Mouse (Mus musculus): ENCODE measurements around the gene Gnaq. TPM values are rescaled to one million over a fixed set of nuclear protein-coding genes. Genes with fewer than 3 reads are reported as not detected.

Gene Gnaq
- polyA plus RNA-seq, 1 experiment from 2014 or later: 18.4 TPM

GRCm38 (mm10) chr19:16300413-16300812 lies 167.8 kb downstream of the Gnaq start:
- DNase-seq (ENCODE audit: low spot score): no peak
- Histone ChIP-seq H3K9ac (ENCODE audit: low read length) (no peak overlapping the region), H3K27ac (ENCODE audit: low read depth) (no peak overlapping the region), H3K36me3 (ENCODE audit: control insufficient read depth, insufficient read depth, low read length) (no peaks in the 10 kb centered on the region), H3K4me3 (ENCODE audit: low read depth, low read length) (no peak overlapping the region), H3K27me3 (replicated peaks; ENCODE audit: control insufficient read depth, insufficient read depth, low read length) (no peaks in the 10 kb centered on the region), H3K4me2 (ENCODE audit: low read length) (no peak overlapping the region), H3K9me3 (ENCODE audit: control insufficient read depth, low read length) (no peaks in the 10 kb centered on the region), H3K4me1 (replicated peaks; ENCODE audit: control insufficient read depth, insufficient read depth, low read length) (no peaks in the 10 kb centered on the region)
- no peak for ATAC-seq (replicated peaks; ENCODE audit: low FRiP score, low TSS enrichment, low read depth)
- 77% methylated on average over 4 of the region's 4 CpGs for WGBS

- Histone ChIP-seq H3K27ac (ENCODE audit: low read depth) (no peak overlapping the region), H3K36me3 (ENCODE audit: control insufficient read depth, insufficient read depth, low read length) (no peaks in the 10 kb centered on the region), H3K27me3 (replicated peaks; ENCODE audit: control insufficient read depth, insufficient read depth, low read length) (no peaks in the 10 kb centered on the region), H3K4me1 (replicated peaks; ENCODE audit: control insufficient read depth, insufficient read depth, low read length) (no peaks in the 10 kb centered on the region), H3K4me3 (ENCODE audit: low read depth, low read length) (no peak overlapping the region), H3K9me3 (ENCODE audit: control insufficient read depth, low read length) (no peaks in the 10 kb centered on the region), H3K4me2 (ENCODE audit: low read length) (no peak overlapping the region), H3K9ac (ENCODE audit: low read length) (no peak overlapping the region)
- DNase-seq (ENCODE audit: low spot score): no peak
- 61% methylated on average over 7 of the region's 7 CpGs for WGBS
- no peak for ATAC-seq (replicated peaks; ENCODE audit: low FRiP score, low TSS enrichment, low read depth)
These were observed 168.7 kb downstream of the Gnaq start for GRCm38 (mm10) chr19:16301336-16301735.

- Histone ChIP-seq H3K4me1 (replicated peaks; ENCODE audit: control insufficient read depth, insufficient read depth, low read length) (no peaks in the 10 kb centered on the region), H3K9me3 (ENCODE audit: control insufficient read depth, low read length) (no peaks in the 10 kb centered on the region), H3K4me3 (ENCODE audit: low read depth, low read length) (no peak overlapping the region), H3K36me3 (ENCODE audit: control insufficient read depth, insufficient read depth, low read length) (no peaks in the 10 kb centered on the region), H3K9ac (ENCODE audit: low read length) (no peak overlapping the region), H3K27ac (ENCODE audit: low read depth) (no peak overlapping the region), H3K27me3 (replicated peaks; ENCODE audit: control insufficient read depth, insufficient read depth, low read length) (no peaks in the 10 kb centered on the region), H3K4me2 (ENCODE audit: low read length) (no peak overlapping the region)
- DNase-seq (ENCODE audit: low spot score) (no peak), ATAC-seq (replicated peaks; ENCODE audit: low FRiP score, low TSS enrichment, low read depth) (no peak)
These were observed 176.4 kb downstream of the Gnaq start for GRCm38 (mm10) chr19:16309031-16309430.

- Histone ChIP-seq H3K4me3 (ENCODE audit: low read depth, low read length) (no peak overlapping the region), H3K4me1 (replicated peaks; ENCODE audit: control insufficient read depth, insufficient read depth, low read length) (peaks cover 10% of the 10 kb centered on the region), H3K27me3 (replicated peaks; ENCODE audit: control insufficient read depth, insufficient read depth, low read length) (no peaks in the 10 kb centered on the region), H3K4me2 (ENCODE audit: low read length) (no peak overlapping the region), H3K9ac (ENCODE audit: low read length) (no peak overlapping the region), H3K9me3 (ENCODE audit: control insufficient read depth, low read length) (no peaks in the 10 kb centered on the region), H3K27ac (ENCODE audit: low read depth) (no peak overlapping the region), H3K36me3 (ENCODE audit: control insufficient read depth, insufficient read depth, low read length) (peaks cover 11% of the 10 kb centered on the region)
- ATAC-seq (replicated peaks; ENCODE audit: low FRiP score, low TSS enrichment, low read depth) (no peak), DNase-seq (ENCODE audit: low spot score) (no peak)
- 43% methylated on average over 4 of the region's 4 CpGs for WGBS
These were observed 181.7 kb downstream of the Gnaq start for GRCm38 (mm10) chr19:16314295-16314821.

GRCm38 (mm10) chr19:16315525-16315924 lies 182.9 kb downstream of the Gnaq start:
- no peak overlapping the region for H3K27ac ChIP-seq (ENCODE audit: low read depth)
- no peaks in the 10 kb centered on the region for H3K9me3 ChIP-seq (ENCODE audit: control insufficient read depth, low read length)
- no peaks in the 10 kb centered on the region for H3K27me3 ChIP-seq (replicated peaks; ENCODE audit: control insufficient read depth, insufficient read depth, low read length)
- no peak overlapping the region for H3K4me3 ChIP-seq (ENCODE audit: low read depth, low read length)
- ATAC-seq (replicated peaks; ENCODE audit: low FRiP score, low TSS enrichment, low read depth) (no peak), DNase-seq (ENCODE audit: low spot score) (no peak)
- H3K4me1 ChIP-seq (replicated peaks; ENCODE audit: control insufficient read depth, insufficient read depth, low read length): peaks cover 10% of the 10 kb centered on the region
- peaks cover 11% of the 10 kb centered on the region for H3K36me3 ChIP-seq (ENCODE audit: control insufficient read depth, insufficient read depth, low read length)
- 85% methylated on average over 4 of the region's 4 CpGs for WGBS
- H3K9ac ChIP-seq (ENCODE audit: low read length): no peak overlapping the region
- H3K4me2 ChIP-seq (ENCODE audit: low read length): no peak overlapping the region

- 55% methylated on average over 14 of the region's 14 CpGs for WGBS
- H3K9me3 ChIP-seq (ENCODE audit: control insufficient read depth, low read length): no peaks in the 10 kb centered on the region
- no peak for ATAC-seq (replicated peaks; ENCODE audit: low FRiP score, low TSS enrichment, low read depth)
- no peak overlapping the region for H3K9ac ChIP-seq (ENCODE audit: low read length)
- no peak for DNase-seq (ENCODE audit: low spot score)
- no peak overlapping the region for H3K27ac ChIP-seq (ENCODE audit: low read depth)
- no peak overlapping the region for H3K4me3 ChIP-seq (ENCODE audit: low read depth, low read length)
- no peak overlapping the region for H3K4me2 ChIP-seq (ENCODE audit: low read length)
- H3K27me3 ChIP-seq (replicated peaks; ENCODE audit: control insufficient read depth, insufficient read depth, low read length): no peaks in the 10 kb centered on the region
- peaks cover 11% of the 10 kb centered on the region for H3K36me3 ChIP-seq (ENCODE audit: control insufficient read depth, insufficient read depth, low read length)
- peaks cover 10% of the 10 kb centered on the region for H3K4me1 ChIP-seq (replicated peaks; ENCODE audit: control insufficient read depth, insufficient read depth, low read length)
These were observed 185.6 kb downstream of the Gnaq start for GRCm38 (mm10) chr19:16318128-16318811.

- H3K4me3 ChIP-seq (ENCODE audit: low read depth, low read length): no peak overlapping the region
- no peak overlapping the region for H3K4me2 ChIP-seq (ENCODE audit: low read length)
- no peak overlapping the region for H3K27ac ChIP-seq (ENCODE audit: low read depth)
- DNase-seq (ENCODE audit: low spot score) (no peak), ATAC-seq (replicated peaks; ENCODE audit: low FRiP score, low TSS enrichment, low read depth) (no peak)
- peaks cover 11% of the 10 kb centered on the region for H3K36me3 ChIP-seq (ENCODE audit: control insufficient read depth, insufficient read depth, low read length)
- peaks cover 5% of the 10 kb centered on the region for H3K4me1 ChIP-seq (replicated peaks; ENCODE audit: control insufficient read depth, insufficient read depth, low read length)
- no peaks in the 10 kb centered on the region for H3K27me3 ChIP-seq (replicated peaks; ENCODE audit: control insufficient read depth, insufficient read depth, low read length)
- no peak overlapping the region for H3K9ac ChIP-seq (ENCODE audit: low read length)
- 91% methylated on average over 7 of the region's 7 CpGs for WGBS
- no peaks in the 10 kb centered on the region for H3K9me3 ChIP-seq (ENCODE audit: control insufficient read depth, low read length)
These were observed 187.4 kb downstream of the Gnaq start for GRCm38 (mm10) chr19:16319986-16320385.

GRCm38 (mm10) chr19:16322986-16323385 lies 190.4 kb downstream of the Gnaq start:
- DNase-seq (ENCODE audit: low spot score) (no peak), ATAC-seq (replicated peaks; ENCODE audit: low FRiP score, low TSS enrichment, low read depth) (no peak)
- no peak overlapping the region for H3K27ac ChIP-seq (ENCODE audit: low read depth)
- WGBS: 90% methylated on average over 6 of the region's 6 CpGs
- no peak overlapping the region for H3K9ac ChIP-seq (ENCODE audit: low read length)
- no peaks in the 10 kb centered on the region for H3K9me3 ChIP-seq (ENCODE audit: control insufficient read depth, low read length)
- H3K36me3 ChIP-seq (ENCODE audit: control insufficient read depth, insufficient read depth, low read length): no peaks in the 10 kb centered on the region
- peaks cover 25% of the 10 kb centered on the region for H3K4me1 ChIP-seq (replicated peaks; ENCODE audit: control insufficient read depth, insufficient read depth, low read length)
- H3K4me3 ChIP-seq (ENCODE audit: low read depth, low read length): no peak overlapping the region
- no peak overlapping the region for H3K4me2 ChIP-seq (ENCODE audit: low read length)
- no peaks in the 10 kb centered on the region for H3K27me3 ChIP-seq (replicated peaks; ENCODE audit: control insufficient read depth, insufficient read depth, low read length)

GRCm38 (mm10) chr19:16324239-16324638 lies 191.6 kb downstream of the Gnaq start:
- no peak for ATAC-seq (replicated peaks; ENCODE audit: low FRiP score, low TSS enrichment, low read depth)
- Histone ChIP-seq H3K9ac (ENCODE audit: low read length) (no peak overlapping the region), H3K4me1 (replicated peaks; ENCODE audit: control insufficient read depth, insufficient read depth, low read length) (peaks cover 33% of the 10 kb centered on the region), H3K27ac (ENCODE audit: low read depth) (no peak overlapping the region), H3K4me3 (ENCODE audit: low read depth, low read length) (no peak overlapping the region), H3K36me3 (ENCODE audit: control insufficient read depth, insufficient read depth, low read length) (no peaks in the 10 kb centered on the region), H3K4me2 (ENCODE audit: low read length) (no peak overlapping the region), H3K9me3 (ENCODE audit: control insufficient read depth, low read length) (no peaks in the 10 kb centered on the region), H3K27me3 (replicated peaks; ENCODE audit: control insufficient read depth, insufficient read depth, low read length) (no peaks in the 10 kb centered on the region)
- 83% methylated on average over 3 of the region's 3 CpGs for WGBS
- no peak for DNase-seq (ENCODE audit: low spot score)

Data from intestine, embryonic 14.5 days (tissue).